Mouse (Mus musculus) cerebral cortex, adult 2 months (tissue): Measurements from ENCODE around the gene Cmss1.

Experiments used
- WGBS: fragments of 180-500 bp; shearing (Covaris S2); methylation state at CpG from one replicate; pipeline ENCODE4 v1.1.7; 2018; 5-methylcytosine and 5-hydroxymethylcytosine counted together

Cmss1 gene

GRCm38 (mm10) chr16:57378631-57379330 lies 227.9 kb downstream of the Cmss1 start:
- WGBS: 87% methylated on average over 9 of the region's 9 CpGs

- 92% methylated on average over 7 of the region's 7 CpGs for WGBS
These were observed 231.3 kb downstream of the Cmss1 start for GRCm38 (mm10) chr16:57375248-57375837.

- WGBS: 95% methylated on average over 3 of the region's 3 CpGs
These were observed 234.5 kb downstream of the Cmss1 start for GRCm38 (mm10) chr16:57372156-57372555.

GRCm38 (mm10) chr16:57369846-57370496 lies 236.7 kb downstream of the Cmss1 start:
- 78% methylated on average over 8 of the region's 8 CpGs for WGBS

- WGBS: 74% methylated on average over 18 of the region's 18 CpGs
These were observed 239.5 kb downstream of the Cmss1 start for GRCm38 (mm10) chr16:57366941-57367694.

GRCm38 (mm10) chr16:57366141-57366540 lies 240.5 kb downstream of the Cmss1 start:
- 97% methylated on average over 6 of the region's 6 CpGs for WGBS

- 76% methylated on average over 7 of the region's 7 CpGs for WGBS
These were observed 242.2 kb downstream of the Cmss1 start for GRCm38 (mm10) chr16:57364498-57364897.

- WGBS: 52% methylated on average over 18 of the region's 18 CpGs
These were observed 243.8 kb downstream of the Cmss1 start for GRCm38 (mm10) chr16:57362679-57363401.

- WGBS: 96% methylated on average over 3 of the region's 3 CpGs
These were observed 245.9 kb downstream of the Cmss1 start for GRCm38 (mm10) chr16:57360785-57361184.

- 53% methylated on average over 10 of the region's 10 CpGs for WGBS
These were observed 247.4 kb downstream of the Cmss1 start for GRCm38 (mm10) chr16:57359251-57359650.

- WGBS: 85% methylated on average over 6 of the region's 6 CpGs
These were observed 249.7 kb downstream of the Cmss1 start for GRCm38 (mm10) chr16:57357011-57357410.

- 75% methylated on average over 6 of the region's 6 CpGs for WGBS
These were observed 250.2 kb downstream of the Cmss1 start for GRCm38 (mm10) chr16:57356454-57356853.

- 69% methylated on average over 6 of the region's 6 CpGs for WGBS
These were observed 252.7 kb downstream of the Cmss1 start for GRCm38 (mm10) chr16:57353932-57354331.

- WGBS: 90% methylated on average over 11 of the region's 11 CpGs
These were observed 253.4 kb downstream of the Cmss1 start for GRCm38 (mm10) chr16:57353166-57353721.

- WGBS: 95% methylated on average over 6 of the region's 6 CpGs
These were observed 253.9 kb downstream of the Cmss1 start, which contains the start of gene Filip1l for GRCm38 (mm10) chr16:57352751-57353150. Filip1l (plus strand) TSS chr16:57353093.

- WGBS: 68% methylated on average over 3 of the region's 3 CpGs
These were observed 257.0 kb downstream of the Cmss1 start for GRCm38 (mm10) chr16:57349689-57350088.

GRCm38 (mm10) chr16:57349039-57349438 lies 257.6 kb downstream of the Cmss1 start:
- WGBS: 84% methylated on average over 3 of the region's 3 CpGs

GRCm38 (mm10) chr16:57346258-57346657 lies 260.4 kb downstream of the Cmss1 start:
- 72% methylated on average over 3 of the region's 3 CpGs for WGBS

- 63% methylated on average over 5 of the region's 5 CpGs for WGBS
These were observed 266.1 kb downstream of the Cmss1 start for GRCm38 (mm10) chr16:57340613-57340898.

GRCm38 (mm10) chr16:57339765-57340612 lies 266.7 kb downstream of the Cmss1 start:
- WGBS: 87% methylated on average over 8 of the region's 8 CpGs
